Mouse (Mus musculus): ENCODE results near the gene Smurf1.

The Smurf1 gene

DNA sequence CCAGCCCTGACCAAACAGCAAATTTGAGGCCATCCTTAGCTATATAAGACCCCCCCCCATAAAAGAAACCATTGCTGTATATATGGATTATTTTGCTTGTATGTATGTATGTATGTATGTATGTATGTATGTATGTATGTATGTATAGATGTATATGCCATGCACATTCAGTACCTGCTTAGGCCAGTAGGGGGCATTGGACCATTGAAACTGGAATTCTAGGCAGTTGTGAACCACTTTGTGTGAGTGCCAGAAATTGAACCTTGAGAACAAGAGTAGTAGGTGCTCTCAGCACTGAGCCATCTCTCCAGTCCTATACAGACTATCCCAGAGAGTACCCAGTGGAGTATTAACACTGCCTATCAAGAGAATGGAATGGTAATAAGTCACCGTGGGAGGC is 93.9 kb downstream of the Smurf1 start:
- no peak for DNase-seq (ENCODE audit: low spot score in 2 of 2)

DNA sequence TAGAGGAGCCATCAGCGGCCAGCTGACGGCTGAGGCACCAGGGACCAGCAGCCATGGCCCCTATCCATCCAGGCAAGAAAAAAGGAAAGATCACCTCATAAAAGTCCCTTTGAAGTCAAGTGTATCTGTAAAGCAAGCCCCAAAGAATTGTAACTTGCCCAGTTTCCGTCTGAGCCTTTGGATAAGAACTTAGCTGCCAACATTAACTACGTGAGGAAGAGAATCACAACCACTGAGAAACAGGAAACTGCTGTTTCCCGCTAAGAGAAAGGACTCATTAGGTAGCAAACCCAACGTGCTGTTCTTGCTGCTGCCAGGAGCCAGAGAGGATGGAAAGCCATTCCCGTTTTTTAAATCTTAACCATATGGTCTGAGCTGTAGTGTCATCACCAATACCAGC is 94.9 kb downstream of the Smurf1 start:
- DNase-seq (ENCODE audit: low spot score in 2 of 2): no peak

DNA sequence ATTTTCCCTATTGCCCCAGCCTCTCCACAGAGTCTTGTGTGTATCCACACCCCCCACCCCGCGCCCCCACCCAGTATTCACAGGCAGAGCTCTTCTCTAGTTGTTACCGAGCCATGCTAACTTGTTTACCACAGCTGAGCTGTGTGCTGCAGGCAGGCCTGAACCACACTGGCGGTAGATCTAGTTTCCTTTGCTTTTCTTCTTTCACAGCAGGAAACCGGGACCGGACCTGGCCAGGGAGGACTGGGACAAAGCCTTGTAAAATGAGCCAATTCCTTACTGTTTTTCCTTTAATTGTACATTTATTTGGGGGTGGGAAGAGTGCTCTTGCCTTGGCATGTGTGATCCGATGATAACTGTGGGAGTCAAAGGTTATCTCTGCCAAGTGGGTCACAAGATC is 96.2 kb downstream of the Smurf1 start:
- no peak for DNase-seq (ENCODE audit: low spot score in 2 of 2)

DNA sequence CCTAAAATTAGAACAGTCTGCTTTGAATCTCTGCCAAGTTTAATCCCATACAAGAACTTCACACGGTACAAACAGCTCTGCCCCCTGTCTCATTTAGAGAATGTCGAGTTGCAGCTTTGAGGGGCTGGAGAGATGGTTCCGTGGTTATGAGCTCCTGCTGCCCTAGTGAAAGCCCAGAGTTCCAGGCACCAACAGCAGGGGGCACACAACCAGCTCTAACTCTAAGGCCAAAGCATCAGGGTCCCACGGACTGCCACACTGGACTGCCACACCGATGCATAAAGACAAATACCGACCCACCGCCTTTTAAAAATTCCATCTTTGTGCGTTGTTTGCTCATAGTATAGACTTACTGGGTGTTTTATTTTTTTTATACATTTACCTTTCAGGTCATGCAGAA is 98.7 kb downstream of the Smurf1 start:
- no peak for DNase-seq (ENCODE audit: low spot score in 2 of 2)

DNA sequence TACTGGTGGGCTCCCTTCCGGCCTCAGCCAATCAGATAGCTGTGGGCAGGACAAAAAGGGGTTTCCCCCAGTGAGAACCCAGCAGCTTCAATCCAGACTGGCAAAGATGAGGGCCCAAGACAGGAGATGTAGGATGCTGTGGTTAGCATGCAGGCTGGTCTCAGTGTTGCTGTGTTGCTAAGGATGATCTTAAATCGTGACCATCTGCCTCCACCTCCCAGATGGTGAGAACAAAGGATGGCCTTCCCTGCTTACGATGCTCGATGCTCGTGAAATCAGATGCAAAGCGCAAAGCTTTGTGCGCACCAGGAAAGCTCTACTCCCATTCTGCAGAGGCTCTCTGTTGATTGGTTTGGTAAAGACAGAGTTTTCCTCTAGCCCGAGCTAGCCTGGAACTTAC is 104.7 kb downstream of the Smurf1 start:
- DNase-seq (ENCODE audit: low spot score in 2 of 2): no peak

DNA sequence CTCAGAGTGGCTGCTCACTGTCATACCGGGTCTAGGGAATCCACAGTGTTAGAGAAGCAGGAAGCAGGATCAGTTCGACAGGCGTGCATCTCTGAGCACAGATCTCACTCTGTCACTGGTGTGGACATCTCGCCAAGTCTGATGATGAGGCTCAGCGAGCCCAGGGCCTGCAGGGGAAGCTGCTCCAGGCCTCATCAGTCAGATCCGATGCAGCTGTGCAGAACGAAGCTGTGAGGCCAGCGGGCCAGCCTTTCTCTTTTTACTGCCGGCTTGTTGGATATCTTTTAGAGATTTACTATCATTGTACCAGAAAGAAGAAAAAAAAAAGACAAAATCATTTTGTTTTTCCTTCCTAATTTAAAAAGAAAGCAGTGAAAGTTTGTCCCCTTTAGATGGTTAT is 106.4 kb downstream of the Smurf1 start:
- DNase-seq (ENCODE audit: low spot score in 2 of 2): no peak

DNA sequence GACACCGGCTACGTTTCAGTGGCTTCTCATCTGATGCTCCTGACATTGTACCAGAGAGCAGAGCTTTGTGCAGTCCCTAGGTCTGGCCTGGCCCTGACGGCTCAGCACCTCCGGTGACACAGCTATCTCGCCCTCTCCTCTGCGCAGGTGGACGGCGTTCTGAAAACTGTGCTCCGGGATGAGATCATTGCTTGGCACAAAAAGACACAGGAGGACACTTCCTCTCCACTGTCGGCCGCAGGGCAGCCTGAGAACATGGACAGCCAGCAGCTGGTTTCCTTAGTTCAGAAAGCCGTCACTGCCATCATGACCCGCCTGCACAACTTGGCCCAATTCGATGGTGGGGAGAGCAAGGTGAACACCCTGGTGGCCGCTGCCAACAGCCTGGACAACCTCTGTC is 107.1 kb downstream of the Smurf1 start:
- DNase-seq (ENCODE audit: low spot score in 2 of 2): no peak

DNA sequence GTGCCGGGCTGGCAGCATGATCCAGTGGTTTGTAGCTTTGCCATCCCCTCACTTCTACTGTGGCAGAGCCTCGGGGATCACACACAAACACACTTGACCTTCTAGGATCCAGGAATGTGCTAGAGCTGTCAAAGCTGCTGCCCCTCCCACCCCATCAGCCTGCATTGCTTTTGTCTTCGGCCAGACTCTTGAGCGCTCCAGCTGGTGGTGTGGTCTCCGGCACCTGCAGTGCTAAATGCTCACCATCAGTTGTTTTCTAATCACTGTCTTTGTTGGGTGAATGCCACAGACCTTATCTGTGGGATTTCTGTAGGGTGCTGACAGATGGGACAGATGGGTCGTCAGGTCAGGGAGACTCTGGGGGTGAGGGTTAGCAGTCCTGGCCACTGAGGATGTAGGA is 109.7 kb downstream of the Smurf1 start:
- no peak for DNase-seq (ENCODE audit: low spot score in 2 of 2)

DNA sequence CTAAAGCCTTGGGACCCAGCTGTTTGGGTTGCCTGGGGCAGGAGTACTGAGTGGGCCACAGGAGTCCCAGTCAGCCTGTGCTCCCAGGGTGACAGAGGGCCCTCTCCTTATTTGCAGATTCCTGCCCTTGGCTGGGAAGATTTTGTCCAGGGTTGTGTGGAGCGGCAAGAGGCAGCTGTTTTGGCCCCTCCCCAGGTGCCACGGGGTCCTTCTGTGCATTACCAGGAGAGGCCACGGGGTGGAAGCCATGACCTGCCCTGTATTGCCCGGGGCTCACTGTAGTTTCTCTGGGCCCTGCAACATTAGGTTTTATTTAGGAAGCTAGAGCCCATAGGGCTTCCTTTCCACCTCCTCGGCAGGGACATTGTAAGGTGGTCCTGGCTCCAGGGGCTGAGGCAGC is 111.7 kb downstream of the Smurf1 start:
- no peak for DNase-seq (ENCODE audit: low spot score in 2 of 2)

DNA sequence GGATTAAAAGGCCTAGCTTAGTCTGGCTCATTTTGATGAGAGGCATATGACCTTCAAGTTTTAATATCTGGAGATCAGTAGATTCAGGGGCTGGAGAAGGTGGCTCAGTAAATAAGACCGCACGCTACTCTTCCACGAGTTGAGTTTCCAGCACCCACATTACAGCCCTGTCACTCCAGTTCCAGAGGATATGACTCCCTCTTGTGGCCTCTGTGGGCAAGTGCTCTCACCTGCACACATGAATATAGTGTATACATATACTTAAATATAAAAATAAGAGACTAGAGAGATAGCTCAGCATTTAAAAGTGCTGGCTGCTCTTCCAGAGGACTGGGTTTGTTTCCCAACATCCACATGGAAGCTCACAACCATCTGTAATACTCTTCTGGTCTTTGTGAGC is 113.8 kb downstream of the Smurf1 start:
- no peak for DNase-seq (ENCODE audit: low spot score in 2 of 2)

DNA sequence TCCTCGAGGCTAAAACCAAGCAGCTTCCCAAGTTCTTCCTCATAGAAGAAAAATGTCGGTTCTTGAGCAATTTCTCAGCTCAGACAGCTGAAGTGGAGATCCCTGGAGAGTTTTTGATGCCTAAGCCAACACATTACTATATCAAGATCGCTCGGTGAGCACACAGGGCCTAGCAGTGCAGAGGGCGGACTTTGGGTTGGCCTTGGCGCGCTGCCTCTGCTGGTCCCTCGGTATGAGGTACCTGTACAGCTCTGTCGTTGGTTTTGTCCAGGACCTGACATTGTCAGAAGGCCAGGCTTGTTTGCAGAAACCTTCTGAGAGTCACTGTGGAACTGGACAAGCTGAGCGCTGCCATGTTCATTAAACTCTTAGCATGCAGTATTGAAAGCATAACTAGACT is 115.7 kb downstream of the Smurf1 start:
- DNase-seq (ENCODE audit: low spot score in 2 of 2): no peak

DNA sequence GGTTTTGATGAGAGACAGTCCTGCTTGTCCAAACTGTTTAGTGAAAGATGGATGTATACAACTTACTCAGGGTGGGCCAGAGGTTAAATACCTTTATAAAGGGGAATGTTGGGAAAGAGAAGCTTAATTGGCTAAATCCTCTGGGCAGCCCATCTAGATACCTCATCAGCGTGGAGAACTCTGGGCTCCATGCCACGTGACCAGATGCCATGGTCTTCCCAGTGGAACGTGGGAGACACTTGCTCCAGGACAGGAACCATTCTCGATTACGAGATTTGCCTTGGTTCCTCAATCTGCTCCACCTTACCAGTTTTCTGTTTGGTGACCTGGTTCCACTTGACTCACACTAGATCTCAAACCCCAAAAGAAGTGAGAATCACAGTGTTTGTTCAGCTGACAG is 116.9 kb downstream of the Smurf1 start:
- no peak for DNase-seq (ENCODE audit: low spot score in 2 of 2)

DNA sequence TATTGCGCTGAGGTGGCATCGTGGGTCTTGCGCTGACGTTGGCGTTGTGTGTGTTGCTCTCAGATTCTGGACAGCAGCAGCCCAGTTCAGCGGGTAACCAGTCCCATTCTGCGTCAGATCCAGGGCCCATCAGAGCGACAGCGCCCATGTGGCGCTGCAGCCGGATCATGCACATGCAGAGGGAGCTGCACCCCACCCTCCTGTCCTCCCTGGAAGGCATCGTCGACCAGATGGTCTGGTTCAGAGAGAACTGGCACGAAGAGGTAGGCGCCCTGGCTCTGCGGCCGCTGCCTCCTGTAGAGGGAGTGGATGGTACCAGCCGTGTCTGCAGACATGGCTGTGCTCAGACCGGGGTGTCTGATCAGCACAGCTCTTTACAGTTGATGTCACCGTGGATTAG is 120.3 kb downstream of the Smurf1 start:
- no peak for DNase-seq (ENCODE audit: low spot score in 2 of 2)

DNA sequence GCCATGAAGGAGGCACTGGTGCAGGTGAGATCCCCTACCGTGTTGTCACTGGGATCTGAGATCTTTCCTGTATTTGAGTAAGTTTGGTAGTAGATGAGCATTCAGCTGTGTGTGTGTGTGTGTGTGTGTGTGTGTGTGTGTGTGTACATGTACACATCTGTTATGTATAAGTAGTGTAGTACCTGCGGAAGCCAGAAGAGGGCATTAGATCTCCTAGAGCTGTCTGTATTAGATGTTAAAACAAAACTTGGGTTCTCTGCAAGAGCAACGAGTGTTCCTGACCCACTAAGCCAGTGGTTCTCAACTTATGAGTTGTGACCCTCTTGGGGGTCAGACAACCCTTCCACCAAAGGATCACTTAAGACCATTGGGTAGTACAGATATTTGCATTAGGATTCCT is 129.5 kb downstream of the Smurf1 start:
- DNase-seq (ENCODE audit: low spot score in 2 of 2): no peak

DNA sequence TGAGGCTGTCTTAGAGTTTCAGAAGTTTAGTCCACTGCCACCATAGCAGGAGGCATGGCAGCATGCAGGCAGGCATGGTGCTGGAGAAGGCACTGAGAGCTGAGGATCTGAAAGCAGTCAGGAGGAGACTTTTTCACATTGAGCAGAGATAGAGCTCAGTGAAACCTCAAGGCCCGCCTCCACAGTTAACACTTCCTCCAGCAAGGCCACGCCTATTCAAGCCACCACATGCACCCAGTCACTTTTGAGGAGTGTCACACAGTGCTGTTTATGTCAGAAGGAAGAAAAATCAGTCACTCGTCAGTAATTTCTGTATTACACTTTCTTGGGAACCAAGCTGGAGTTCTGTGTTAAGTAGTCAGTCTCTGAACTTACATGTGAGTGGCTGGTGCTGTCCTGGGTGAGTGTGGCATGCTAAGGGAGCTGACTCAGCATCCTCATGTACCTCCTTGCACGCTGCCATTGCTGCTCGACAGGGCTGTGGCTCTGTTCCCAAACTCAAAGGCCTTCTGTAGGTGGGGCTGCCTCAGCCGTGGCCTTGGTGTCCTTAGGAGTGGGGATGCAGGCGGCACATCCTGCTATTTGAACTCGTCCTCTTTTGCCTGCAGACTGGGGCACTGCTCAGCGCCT is 133.7 kb downstream of the Smurf1 start:
- DNase-seq (ENCODE audit: low spot score in 2 of 2): no peak

DNA sequence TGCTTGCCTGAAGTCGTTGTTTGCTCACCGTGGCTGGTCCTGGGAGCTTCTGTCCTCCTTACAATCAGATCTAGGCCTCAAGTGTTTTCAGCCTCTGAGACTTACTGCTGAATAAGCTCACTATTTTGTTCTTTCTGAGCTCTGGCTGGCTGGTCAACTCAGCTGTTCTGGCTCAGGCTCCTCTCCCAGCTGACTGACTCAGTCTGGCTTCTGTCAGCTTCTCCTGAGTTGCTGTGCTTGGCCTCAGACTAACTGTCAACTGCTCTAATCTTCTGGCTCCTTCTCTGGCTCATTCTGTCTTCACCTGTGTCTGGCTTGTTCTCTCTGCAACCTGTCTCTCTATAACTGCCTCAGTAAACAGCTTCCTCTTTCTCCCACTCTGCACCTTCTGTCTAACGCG is 136.0 kb downstream of the Smurf1 start:
- no peak for DNase-seq (ENCODE audit: low spot score in 2 of 2)

DNA sequence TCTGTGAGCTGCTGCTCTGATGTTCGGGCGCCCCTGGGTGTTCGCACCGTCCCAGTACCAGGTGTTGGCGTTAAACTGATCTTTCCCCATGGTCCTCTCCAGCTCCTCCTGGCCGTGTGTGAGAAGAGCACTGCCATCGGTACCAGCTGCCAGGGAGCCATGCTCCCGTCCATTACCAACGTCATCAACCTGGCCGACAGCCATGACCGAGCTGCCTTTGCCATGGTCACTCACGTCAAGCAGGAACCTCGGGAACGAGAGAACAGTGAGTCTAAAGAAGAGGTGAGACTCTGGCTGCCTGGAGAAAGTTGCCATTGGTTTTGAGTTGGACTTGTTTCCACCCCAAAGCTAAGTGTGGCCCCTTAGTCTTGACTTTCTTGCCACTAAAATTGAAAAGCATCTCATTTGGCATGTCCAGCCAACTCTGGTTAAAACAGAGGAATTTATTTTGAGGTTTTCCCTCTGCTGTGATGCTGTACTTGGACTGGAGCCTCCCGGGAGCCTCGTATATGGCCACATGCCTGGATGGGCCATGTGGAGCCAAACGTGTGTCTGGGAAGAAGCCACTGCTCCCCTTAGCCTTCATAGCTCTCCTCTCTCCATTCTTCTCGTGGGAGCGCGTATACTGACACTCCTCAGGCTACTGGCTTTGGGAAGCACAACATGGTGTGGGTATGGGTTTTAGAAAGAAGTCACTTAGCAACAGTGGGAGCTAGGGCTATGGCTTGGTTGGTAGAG is 137.1 kb downstream of the Smurf1 start:
- no peak for DNase-seq (ENCODE audit: low spot score in 2 of 2)

Data from spleen, postnatal 36 days (tissue).